Mouse (Mus musculus): ENCODE results near the gene Lsm4.

GRCm38 (mm10) chr8:70660273-70660725 lies 12.7 kb upstream of the Lsm4 start, which contains the start of gene Pgpep1:
- TF ChIP-seq GATA1 (IDR thresholded peaks at IDR 0.05; ENCODE audit: borderline replicate concordance, low read length), result no peak
- no peak for TF ChIP-seq FLI1 (IDR thresholded peaks at IDR 0.05; ENCODE audit: low read length)

Data from megakaryocyte, embryonic 14.5 days (primary cell).